Mouse (Mus musculus) ES-CJ7 (cell line): ENCODE results near the gene Ppp1cb.
"Not testable (repeated sequence)": the region's sequence is repeated elsewhere in the genome, so short reads cannot be mapped to it uniquely, and the experiment has no call there.

ENCODE experiments used
- DNase-seq: peaks from one replicate; pipeline ENCODE4 v3.0.0; 2011; ENCODE audit warnings: low read depth, low spot score

Ppp1cb gene

GRCm38 (mm10) chr5:32458408-32459143 lies at the start of gene Ppp1cb:
Ppp1cb (plus strand) TSS chr5:32458843.
- peak; percentile 99 for DNase-seq

DNA sequence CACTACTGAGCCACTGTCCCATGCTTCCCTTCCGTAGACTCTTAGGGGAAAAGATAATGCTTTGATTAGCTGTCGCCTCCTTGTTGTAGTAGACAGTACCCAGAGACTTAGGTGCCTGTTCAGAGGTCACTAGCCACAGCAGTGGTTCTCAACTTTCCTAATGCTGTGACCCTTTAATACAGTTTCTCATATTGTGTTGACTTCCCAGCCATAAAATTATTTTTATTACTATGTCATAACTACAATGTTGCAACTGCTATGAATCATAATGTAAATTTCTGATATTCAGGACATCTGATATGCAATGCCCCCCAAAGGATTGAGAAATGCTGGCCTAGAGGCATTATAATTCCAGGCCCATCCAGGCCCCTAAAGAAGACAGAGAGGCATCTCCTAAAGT lies 48.9 kb upstream of the Ppp1cb start:
- DNase-seq, result no peak

DNA sequence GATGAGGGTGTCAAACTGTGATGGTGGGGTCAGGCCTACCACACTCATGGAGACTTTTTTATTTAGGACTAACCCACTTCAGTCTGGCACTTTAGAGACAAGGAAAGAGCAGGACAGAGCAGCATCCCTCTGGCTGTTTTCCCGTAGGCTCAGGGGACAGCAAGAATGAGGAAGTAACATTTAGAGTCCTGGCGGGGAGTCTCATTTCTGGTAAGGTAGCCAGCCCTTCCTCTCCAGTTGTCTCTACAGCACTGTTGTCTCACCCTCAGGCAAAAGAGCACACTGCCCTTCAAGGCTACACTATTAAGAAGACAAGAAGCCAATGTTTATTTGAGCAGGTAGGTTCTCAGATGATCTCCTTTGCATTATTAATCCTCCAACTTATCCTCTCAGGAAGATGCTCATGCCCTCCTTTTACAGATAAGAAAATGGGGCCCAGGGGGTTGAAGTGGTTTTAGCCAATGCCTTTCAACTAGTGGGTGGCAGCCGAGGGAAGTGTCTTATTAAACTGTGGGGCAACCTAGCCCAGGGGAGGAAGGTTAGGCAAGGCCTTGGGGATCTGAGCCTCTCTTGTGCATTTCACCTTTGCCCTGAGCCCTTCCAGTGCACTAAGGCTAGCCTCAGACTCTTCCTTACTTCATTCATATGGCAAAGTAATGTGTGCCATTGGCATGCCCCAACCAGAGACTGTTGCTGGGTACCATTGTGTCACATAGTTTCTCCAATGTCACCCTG lies 47.5 kb upstream of the Ppp1cb start:
- no peak for DNase-seq

- no peak for DNase-seq
Measured at GRCm38 (mm10) chr5:32412186-32412950, 46.3 kb upstream of the Ppp1cb start.

- no peak for DNase-seq
Measured at GRCm38 (mm10) chr5:32413083-32413482, 45.6 kb upstream of the Ppp1cb start.

DNA sequence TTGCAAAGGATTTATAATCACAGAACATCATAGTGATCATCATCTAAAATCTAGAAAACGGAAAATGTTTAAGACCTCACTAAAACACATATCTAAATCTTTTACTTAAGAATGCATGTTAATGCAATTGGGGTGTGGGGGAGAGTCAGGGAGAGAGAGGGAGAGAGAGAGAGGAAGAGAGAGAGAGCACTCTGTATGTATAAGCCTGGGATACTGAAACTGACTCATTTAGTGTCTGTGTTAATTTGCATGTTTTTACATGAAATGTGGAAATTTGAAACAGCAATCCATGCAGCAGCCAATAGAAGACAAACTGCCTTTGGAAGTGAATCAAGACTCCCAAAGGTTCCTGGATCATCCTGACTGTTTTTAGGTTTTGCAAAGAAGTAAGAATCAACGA lies 45.1 kb upstream of the Ppp1cb start:
- no peak for DNase-seq

GRCm38 (mm10) chr5:32414461-32414985 lies 44.1 kb upstream of the Ppp1cb start:
- no peak for DNase-seq

DNA sequence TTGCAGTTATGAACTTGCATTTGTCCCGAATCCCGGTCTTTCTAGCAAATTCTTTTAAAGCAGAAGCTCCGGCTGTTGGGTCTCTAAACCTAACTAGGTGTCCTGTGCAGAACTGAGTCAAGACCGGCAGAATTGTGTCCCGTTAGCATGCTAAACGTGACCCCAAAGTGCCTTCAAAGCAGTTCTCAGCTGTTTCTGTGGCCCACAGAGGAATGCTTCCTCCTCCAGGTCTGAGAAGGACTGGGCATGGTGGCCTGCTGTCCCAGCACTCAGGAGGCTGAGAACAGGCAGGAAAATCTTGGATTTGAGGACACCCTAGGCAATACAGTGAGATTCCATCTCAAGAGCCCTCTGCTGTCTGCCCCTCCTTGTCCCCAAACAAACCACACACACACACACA lies 43.1 kb upstream of the Ppp1cb start:
- DNase-seq, result no peak

- DNase-seq, result no peak
Measured at GRCm38 (mm10) chr5:32416881-32417280, 41.8 kb upstream of the Ppp1cb start.

DNA sequence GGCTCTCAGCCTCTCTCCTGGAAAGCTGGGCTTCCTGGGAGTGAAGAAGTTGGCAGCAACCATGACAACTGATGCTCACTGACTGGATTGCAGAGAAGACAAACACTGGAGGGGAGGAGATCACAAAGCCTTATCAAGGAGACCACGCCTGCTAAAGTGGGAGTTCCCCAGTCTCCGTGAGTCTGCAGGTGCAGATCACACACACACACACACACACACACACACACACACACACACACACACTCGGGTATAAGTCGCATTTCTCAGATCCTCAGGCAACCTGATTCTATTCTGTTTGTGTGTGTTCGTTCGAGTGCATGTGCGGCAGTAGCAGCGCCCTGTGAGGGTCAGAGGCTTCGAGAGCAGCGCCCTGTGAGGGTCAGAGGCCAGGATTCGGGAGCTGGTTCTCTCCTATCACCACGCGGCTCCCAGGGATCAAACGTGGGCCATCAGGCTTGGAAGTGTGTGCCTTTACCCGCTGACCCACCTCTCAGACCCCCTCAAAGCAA lies 36.5 kb upstream of the Ppp1cb start:
- no peak for DNase-seq

DNA sequence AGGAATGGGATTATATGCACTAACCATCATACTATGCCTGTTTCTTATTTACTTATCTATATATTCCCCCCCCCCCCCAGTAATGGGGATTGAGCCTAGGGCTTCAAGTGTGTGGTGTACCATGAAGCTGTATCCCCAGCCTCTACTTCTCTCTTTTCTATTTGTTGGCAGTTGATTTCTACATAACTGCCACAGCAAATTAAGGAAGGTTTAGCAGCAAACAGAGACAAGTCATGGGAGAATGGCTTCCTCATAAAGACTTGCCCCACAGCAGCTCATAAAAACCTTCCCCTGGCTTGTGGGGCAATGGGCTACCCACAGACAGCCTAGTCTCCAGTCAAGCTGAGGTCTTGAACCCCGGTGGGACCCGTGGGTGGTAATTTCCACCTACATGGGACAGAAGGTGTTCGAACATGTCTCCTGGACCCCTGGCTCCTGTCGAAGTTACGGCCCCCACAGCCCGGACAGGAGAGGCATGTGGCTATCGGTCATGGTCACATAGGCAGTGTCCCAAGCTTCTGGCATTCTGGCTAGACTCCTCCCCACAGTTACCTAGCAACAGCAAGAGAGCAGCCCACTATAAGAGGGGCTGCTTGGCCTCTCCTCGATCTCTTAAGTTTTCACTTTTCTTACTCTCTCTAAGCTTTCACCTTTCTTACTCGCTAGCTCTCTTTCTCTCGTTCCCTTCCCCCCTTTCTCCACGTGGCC lies 35.1 kb upstream of the Ppp1cb start:
- no peak for DNase-seq

GRCm38 (mm10) chr5:32424464-32424863 lies 34.2 kb upstream of the Ppp1cb start:
- no peak for DNase-seq

DNA sequence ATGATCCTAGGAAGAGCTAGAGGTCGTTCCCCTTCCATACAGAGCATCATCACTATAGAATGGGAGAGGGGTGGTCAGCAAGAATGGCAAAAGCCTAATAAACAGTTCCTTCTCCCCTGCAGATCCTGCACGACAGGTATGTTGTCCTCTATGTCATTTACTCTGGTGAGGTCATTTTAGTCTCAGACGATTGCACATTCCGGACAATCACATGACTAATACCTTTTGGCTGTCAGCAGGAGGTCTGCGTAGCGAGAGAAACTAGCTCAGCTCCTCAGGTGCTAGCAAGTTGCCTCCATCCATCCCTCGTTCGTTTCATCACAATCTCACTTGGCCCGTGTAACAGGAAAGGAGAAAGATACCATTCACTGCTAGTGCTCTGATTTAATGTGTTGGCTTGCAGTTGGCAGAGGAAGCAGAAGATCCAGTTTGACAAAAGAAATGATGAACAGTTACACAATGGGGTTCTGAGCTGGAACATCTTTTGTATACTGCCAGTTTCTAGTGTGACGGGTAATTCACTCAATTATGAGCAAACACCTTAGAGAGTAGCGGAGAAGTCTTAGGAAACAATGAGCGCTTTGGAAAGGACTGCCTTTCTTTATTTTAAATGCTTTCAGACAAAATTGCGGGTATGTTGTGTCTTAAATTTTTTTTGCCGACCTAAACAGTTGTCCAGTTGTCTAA lies 33.0 kb upstream of the Ppp1cb start:
- DNase-seq, result no peak

- no peak for DNase-seq
Measured at GRCm38 (mm10) chr5:32430399-32430798, 28.2 kb upstream of the Ppp1cb start.

DNA sequence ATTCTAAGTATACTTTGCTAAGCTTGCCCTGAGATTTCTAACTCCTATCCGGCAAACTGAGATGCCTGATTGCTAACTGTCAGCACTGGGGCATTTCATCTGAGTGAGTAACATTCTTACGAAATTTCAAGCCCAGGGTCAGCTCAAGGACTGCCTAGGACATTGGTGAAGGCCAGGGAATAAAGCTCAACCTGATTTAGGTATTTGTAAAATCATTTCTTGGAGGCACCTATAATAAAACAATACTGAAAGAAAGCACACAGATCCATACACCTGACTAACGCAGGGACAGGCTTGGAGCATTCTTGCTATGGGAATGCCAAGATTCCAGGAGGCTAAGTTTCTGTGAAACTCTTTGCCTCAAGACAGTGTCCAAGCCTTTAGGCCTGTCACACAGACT lies 24.3 kb upstream of the Ppp1cb start:
- not testable (repeated sequence) for DNase-seq

- DNase-seq, result no peak
Measured at GRCm38 (mm10) chr5:32435612-32436011, 23.0 kb upstream of the Ppp1cb start.

GRCm38 (mm10) chr5:32437901-32438563 lies 20.6 kb upstream of the Ppp1cb start:
- DNase-seq, result no peak

DNA sequence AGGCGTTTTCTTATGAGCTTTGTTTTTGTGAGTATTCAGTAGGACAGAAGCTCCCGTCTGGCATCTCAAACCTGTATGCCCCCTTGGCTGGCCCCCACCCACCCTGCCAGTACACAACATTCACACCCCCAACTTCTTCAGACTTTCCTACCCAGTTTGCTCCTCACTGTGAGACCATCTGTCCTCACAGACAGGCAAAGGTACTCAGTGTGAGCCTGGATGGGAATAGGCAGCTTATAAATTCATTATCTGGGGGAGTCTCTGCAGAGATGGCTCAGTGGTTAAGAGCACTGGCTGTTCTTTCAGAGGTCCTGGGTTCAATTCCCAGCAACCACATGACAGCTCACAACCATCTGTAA lies 20.1 kb upstream of the Ppp1cb start:
- DNase-seq, result no peak

GRCm38 (mm10) chr5:32441336-32441735 lies 17.3 kb upstream of the Ppp1cb start:
- no peak for DNase-seq

DNA sequence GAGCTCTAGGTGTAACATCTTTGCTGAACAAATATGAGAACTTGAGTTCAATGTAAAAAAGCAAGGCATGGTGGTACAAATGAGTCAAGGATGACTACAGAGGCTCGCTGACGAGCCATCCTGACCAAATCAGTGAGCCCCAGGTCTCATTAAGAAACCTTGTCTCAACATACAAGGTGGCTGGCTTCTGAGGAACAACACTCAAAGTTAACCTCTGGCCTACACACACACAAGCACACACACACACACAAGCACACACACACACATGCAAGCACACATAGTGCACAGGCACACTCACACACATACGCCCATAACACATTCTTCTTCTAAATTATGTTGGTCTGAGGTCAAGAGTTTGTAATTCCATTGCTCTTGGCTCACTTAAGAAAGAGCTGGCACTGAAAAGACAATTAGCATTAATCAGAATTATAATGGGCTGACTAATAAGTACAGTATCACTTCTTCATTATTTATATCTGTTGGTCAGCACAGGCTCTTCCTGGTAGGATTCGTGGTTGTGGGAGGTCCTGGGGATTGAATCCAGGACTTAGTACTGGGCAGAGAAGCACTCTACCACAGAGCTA lies 16.6 kb upstream of the Ppp1cb start:
- DNase-seq, result no peak
